In the genomic region with DNA sequence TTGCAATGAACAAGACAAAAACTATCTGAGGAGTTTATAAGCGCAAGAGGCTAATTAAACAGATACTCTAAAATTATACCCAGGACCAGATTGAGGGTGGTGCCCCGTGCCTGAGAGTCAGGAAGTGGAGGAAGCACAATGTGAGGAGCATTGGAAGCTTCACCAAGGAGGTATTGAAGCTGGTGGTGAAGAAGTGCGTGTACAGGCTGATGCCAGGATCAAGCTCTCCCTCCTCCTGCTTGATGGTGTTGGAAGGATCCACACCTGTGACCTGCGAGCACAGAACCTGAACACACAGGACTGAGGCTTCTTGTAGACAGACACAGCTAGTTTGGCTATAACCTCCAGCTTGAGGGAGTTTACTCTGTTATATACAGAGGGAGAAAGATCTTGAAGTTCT, we compare ENCODE assay signal across 24 mouse cellular contexts. TPM values are rescaled to one million over a fixed set of nuclear protein-coding genes. Genes with fewer than 3 reads are reported as not detected.
"Had no signal": no experiment of that assay in that cellular context is flagged by ENCODE, and none has a peak within 500 bp of the region (broad histone marks: within the 10 kb centered on the region; RNA-seq: fewer than 3 reads in every experiment).

No protein-coding gene starts in this region.

- H3K4me2 ChIP-seq: liver, embryonic 13.5 days; liver, embryonic 15.5 days; lung, embryonic 15.5 days; midbrain, embryonic 11.5 days; midbrain, embryonic 13.5 days; midbrain, embryonic 15.5 days; neural tube, embryonic 13.5 days; neural tube, embryonic 15.5 days had no signal

- H3K9me3 ChIP-seq: liver, embryonic 13.5 days; liver, embryonic 15.5 days; lung, embryonic 15.5 days; midbrain, embryonic 13.5 days; midbrain, embryonic 15.5 days; neural tube, embryonic 13.5 days; neural tube, embryonic 15.5 days had no signal

- H3K27ac ChIP-seq: liver, embryonic 13.5 days; liver, embryonic 15.5 days; lung, embryonic 15.5 days; macrophage; midbrain, embryonic 13.5 days; midbrain, embryonic 15.5 days; neural tube, embryonic 13.5 days; neural tube, embryonic 15.5 days had no signal

- H3K9ac ChIP-seq: liver, embryonic 13.5 days; liver, embryonic 15.5 days; liver, postnatal 0 days; lung, embryonic 15.5 days; midbrain, embryonic 13.5 days; midbrain, embryonic 15.5 days; neural tube, embryonic 13.5 days; neural tube, embryonic 15.5 days had no signal

- H3K36me3 ChIP-seq: liver, embryonic 13.5 days; liver, embryonic 15.5 days; lung, embryonic 15.5 days; midbrain, embryonic 13.5 days; midbrain, embryonic 15.5 days; neural tube, embryonic 13.5 days; neural tube, embryonic 15.5 days had no signal

- ATAC-seq: liver, postnatal 0 days; lung, postnatal 0 days; midbrain, embryonic 13.5 days; midbrain, embryonic 15.5 days had no signal

- DNase-seq: liver, embryonic 13.5 days; liver, postnatal 0 days; lung, postnatal 14 days; lung, postnatal 36 days; right cerebral cortex, adult 18-20 months; right cerebral cortex, postnatal 25 days; right cerebral cortex, postnatal 4 days; spleen, adult 18-20 months; thymus, adult 18-20 months; thymus, postnatal 25 days had no signal

- H3K4me3 ChIP-seq: liver, embryonic 13.5 days; liver, embryonic 15.5 days; lung, embryonic 15.5 days; midbrain, embryonic 13.5 days; midbrain, embryonic 15.5 days; neural tube, embryonic 13.5 days; neural tube, embryonic 15.5 days had no signal

RNA-seq across cellular contexts. Expression of a gene that starts 23.0 kb away (rescaled TPM):
- polyA plus RNA-seq: liver, embryonic 13.5 days; macrophage; small intestine, adult 2 months had no signal

RNA-seq across cellular contexts. Expression of a gene that starts 38.8 kb away (rescaled TPM):
- polyA plus RNA-seq: lung, embryonic 15.5 days; macrophage; midbrain, embryonic 11.5 days; midbrain, embryonic 13.5 days; midbrain, embryonic 15.5 days; midbrain, postnatal 0 days; neural tube, embryonic 11.5 days; neural tube, embryonic 13.5 days; neural tube, embryonic 15.5 days; stomach, embryonic 14.5 days; thymus, postnatal 0 days had no signal
